Mouse (Mus musculus) B cell, adult 2 months (primary cell): ENCODE results near the gene Pheta1.

Source experiments
- DNase-seq, 2 experiments: peaks; one replicate each; pipeline ENCODE4 v3.0.0; 2022

The Pheta1 gene

DNA sequence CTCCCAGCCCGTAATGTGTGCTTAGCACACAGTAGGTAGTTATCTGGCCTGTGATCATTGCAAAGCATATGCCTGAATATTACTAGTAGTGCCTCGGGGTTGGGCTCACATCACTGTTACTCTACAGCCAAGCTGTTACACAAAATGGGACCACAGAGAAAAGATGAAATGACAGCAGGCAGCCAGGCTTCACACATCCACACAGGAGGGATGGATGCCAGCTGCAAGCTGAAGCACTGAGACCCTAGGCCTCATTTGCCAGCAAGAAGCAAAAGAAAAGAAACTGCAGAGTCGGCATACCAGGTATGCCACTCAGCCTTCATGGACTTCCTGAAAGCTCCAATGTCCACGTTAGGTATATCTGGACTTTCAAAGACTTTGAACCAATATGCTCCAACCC, 20.9 kb upstream of the Pheta1 start:
- DNase-seq, result no peak

GRCm38 (mm10) chr5:121828491-121829432, 20.0 kb upstream of the Pheta1 start:
- DNase-seq, result no peak

GRCm38 (mm10) chr5:121831002-121831601, 17.7 kb upstream of the Pheta1 start:
- DNase-seq, result no peak

DNA sequence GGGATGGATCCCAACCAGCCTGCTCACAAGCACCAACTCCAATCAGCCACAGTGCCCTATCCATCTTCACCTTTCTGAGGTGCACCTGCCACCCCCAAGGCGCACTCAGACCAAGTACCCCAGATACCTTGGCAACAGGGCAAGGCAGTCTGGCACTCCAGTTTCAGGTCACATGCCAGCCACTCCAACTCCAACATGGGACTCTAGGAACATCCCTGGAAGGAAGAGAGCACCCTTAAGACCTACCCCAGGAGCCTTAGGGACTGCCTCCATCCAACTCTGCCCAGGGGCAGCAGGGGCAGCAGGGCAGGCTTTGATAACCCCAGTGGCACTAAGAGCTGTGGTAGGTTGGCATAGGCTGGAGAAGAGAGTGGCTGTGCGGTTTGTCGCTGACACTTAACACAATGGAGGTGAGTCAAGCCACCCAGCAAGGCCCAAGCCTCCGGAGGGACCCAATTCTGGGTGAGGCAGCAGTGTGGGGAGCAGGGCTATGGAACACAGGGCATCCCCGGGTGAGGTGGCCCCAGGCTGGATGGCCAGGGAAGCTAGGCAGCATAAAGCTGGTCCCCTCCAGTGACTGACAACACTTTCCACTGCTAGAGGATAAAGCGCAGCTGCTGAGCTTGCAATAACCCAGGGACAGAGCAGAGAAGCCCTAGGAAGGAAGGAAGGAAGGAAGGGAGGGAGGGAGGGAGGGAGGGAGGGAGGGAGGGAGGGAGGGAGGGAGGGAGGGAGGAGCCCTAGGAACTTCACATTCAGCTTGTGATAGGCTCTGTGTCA, 16.2 kb upstream of the Pheta1 start:
- no peak for DNase-seq

- no peak for DNase-seq
These were observed 15.6 kb upstream of the Pheta1 start for GRCm38 (mm10) chr5:121833159-121833558.

DNA sequence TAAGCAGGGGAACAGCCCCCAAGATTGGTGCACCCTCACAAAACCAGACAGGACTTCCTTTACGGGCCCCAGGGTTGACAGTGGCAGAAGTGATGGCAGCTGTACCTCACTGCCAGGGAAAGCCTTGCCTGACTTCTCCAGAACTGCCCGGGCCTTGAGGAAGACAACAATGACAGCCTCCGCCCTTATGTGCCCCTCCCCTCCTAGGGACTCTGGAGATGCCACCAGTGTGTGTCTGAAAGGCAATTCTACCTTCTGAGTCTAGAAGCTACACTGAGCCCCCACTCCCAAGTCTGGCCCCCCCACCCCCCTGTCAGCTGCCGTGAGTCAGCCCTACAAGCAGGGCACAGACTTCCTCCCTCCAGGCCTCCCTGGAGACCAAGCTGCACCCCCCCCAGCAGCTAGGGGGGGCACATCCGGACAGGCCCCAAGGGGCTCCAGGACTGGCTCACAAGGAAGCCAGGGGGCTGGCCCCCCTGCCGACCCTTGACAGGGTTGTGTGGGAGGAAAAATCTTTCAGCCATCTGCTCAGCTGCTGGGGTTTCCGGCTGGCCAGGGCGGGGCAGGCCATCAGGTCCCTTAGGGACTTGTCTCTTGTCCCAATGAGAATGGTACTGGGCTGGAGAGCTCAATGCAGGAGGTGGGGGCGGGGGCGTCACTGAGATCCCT, 15.1 kb upstream of the Pheta1 start:
- peak; percentile 95 for DNase-seq

GRCm38 (mm10) chr5:121834241-121834606, 14.6 kb upstream of the Pheta1 start:
- DNase-seq, result no peak

DNA sequence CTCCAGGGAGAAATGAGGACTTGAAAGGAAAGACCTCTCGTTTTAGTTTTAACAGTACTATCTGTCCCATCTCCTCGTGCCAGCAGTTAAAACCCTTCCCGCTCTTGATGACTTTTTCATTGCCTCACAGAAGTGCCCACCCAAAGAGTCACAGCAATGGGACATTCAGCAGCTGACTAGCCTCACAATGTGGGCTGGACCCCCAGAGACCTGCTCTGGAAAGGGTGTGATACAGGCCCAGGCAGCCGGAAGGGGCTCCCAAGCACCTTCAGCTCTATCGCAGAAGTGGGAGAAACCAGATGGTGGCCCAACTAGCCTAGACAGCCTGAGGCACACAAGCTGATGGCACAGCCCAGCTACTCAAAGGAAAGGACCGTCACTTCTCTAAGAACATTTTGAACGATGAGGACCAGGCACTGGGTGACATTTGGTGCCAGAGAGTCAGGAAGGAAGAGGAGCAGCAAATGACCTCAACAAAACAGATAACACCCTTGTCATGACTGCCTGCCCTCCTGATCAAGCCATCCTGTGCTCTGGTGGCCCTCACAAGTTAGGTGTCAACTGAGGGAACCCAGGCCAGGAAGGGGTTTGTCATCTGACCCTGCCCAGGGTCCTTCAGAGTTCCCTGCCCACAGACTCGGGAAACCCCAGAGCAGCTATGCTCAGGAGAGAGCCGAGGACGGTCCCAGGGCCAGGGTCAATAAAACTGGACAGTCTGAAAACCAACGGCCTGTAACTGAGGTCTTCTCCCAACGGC, 13.6 kb upstream of the Pheta1 start:
- DNase-seq, result peak; percentile 36 to 46

DNA sequence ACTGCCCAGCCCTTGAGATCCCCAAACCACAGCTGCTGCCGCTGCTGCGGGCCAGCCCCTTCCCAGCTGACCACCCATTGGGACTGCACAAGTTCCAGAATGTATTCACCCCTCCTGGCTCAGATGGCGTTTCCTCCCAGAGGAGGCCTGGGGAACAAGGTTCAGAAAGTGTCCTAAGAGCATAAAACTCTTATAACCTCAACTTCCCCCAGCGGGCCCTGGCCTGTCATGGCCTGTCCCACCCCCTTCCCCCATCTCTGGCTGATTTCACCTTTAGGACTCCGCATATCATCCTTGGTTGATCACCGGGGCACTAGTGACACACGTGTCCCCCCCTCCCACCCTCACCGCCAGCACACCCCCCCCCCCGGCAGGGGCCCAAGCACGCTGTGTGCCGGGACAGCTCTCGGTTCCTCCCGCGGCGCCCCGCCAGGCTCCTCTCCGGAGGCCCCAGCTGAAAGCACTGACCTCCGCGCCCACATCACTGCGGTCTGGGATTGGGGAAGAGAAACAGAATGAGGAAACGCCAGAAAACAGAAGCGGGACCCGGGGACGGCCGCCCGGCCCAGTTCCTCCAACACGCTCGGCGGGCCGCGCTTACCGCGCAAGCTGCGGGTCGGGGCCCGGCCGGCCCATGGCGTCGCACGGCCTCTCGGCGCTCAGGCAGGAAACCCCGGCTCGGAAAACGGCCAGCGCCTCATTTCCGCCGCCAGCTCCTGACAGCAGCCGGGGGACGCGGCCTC, 12.7 kb upstream of the Pheta1 start:
- peak; percentile 92 to 93 for DNase-seq

GRCm38 (mm10) chr5:121836692-121837415, 11.9 kb upstream of the Pheta1 start:
- peak; percentile 98 for DNase-seq

DNA sequence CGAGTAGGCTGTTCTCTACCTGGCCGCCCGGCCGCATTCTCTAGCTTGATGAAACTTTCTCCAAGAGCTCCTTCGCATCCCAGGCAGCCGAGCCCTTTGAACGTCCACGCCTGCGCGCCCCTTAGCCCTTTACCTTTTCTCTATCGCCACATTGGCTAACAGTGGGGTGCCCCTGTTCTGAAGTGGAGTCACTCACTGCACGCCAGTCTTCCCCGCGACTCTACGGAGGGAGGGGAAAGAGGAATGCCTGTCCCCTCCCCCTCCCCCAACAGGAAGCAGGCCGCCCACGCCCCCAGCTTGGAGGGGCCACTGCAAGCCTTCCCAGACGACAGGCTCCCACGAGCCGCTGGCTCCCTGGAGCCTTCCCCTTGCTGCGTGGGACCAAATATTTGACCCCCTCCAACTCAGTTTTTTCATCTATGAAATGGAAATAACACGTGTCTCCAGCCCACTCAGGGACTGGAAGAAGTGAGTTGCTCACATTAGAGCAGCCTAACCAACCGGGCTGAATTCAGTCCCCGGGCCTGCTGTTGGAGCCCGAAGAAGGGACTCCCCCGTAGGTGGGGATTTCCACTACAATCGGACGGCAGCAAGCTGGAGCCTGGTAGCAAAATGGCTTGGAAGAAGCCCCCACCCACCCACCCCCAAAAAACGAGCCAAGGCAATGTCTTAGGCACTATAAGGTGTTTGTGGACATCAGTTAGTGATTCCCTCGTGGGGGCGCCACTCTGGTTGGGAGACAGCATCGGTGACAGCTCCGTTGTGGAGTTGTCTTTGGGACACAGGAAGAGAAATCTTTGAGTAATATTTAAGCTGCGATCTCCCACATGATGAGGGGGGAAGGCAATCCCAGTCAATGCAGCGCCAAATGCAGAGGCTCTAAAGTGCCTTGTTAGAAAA, 11.1 kb upstream of the Pheta1 start, which contains the start of gene Sh2b3:
Gene Sh2b3 (minus strand): TSS at position 206 of the 900 bp plus-strand sequence.
- peak; percentile 58 to 59 for DNase-seq

DNA sequence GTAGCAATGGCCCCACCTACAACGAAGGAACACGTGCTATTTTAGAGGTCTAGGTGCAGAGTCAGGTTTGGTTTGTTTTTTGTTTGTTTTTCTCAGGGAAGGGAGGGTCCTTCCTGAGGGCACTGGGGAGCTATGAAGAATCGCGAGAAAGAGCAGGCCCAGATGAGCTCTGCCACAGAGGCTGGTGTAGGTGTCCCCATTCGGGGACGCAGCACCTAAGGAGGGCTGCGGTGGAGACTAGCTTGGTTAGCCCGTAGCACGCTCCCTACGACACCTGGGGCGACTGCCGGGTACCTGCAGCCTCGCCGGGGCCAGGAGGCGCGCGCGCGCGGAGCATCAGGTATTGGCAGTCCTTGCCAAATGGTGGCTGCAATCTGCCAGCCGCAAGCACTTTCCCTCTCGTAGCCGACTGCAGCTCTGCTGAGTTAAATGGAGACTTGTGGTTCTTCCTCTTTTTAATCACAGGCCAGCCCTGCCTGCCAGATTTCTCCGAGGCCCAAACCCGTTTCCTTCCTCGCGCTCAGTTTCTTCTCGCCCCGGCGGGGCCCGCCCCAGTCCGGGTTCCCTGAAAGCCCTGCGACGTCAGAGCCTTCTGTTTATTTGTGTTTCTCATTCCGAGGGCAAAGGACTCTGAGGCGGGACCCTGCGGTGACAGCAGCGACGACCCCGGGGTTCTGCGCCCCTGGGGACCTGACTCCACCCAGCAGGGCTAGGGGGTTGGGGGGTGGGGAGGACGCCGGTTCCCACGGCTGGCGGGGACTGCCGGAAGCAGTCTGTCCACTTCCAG, 10.2 kb upstream of the Pheta1 start:
- DNase-seq, result peak; percentile 86 to 89

DNA sequence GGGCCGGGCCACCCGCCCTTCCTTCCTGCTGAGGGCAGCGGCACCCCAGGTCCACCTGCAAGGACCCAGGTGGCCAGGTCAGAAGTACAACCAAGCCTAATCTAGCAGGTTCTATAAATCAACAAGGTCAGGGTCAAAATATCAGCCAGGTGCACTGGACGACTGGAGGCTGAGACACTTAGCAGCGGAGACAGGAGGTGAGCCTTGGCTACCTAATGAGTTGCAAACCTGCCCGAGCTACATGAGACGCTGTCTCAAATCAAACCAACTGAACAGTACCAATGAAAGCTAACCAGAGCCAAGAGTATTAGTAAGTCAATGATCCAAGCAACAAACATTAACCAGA, 9.7 kb upstream of the Pheta1 start:
- no peak for DNase-seq

GRCm38 (mm10) chr5:121841516-121841915, 7.3 kb upstream of the Pheta1 start:
- DNase-seq, result no peak

DNA sequence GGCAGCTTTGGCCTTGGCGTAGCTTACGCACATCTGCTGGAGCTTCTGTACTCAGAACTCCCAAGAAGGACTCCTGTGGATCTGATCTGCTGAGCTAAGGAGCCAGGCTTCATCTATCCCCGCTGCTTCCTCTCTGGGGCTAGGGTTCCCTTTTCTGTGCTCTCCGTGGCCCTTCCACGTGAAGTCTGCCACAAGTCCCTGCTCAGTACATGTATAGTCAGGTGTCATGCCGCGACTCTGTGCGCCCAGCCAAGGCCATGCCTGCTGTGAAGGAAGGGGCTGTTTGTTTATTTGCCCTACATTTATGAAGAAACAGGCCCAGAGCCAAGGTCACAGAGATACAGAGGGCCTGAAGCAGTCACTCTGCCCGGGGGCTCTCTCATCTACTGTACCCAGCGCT, 6.8 kb upstream of the Pheta1 start:
- DNase-seq, result peak; percentile 41 to 42

- peak; percentile 88 to 90 for DNase-seq
These were observed 6.1 kb upstream of the Pheta1 start for GRCm38 (mm10) chr5:121842665-121843118.

- no peak for DNase-seq
These were observed 5.5 kb upstream of the Pheta1 start for GRCm38 (mm10) chr5:121843138-121843905.

- DNase-seq, result no peak
These were observed 3.4 kb upstream of the Pheta1 start for GRCm38 (mm10) chr5:121845361-121845760.
